Mouse (Mus musculus) hindbrain, embryonic 12.5 days (tissue): ENCODE measurements around the gene Tmie. TPM values are rescaled to one million over a fixed set of nuclear protein-coding genes. Genes with fewer than 3 reads are reported as not detected.

Experiments
- ATAC-seq: fragments of 200-750 bp; cut with Nextera tagmentation; 2 replicates; pipeline ENCODE4 v1.8.0; 2017; ENCODE audit warnings: moderate TSS enrichment; ENCODE audit not compliant: low FRiP score
- H3K27ac ChIP-seq: fragments of 300-500 bp; sonication (generic); 2 replicates; pipeline ENCODE4 v1.5.1; 2016; ENCODE audit warnings: mild to moderate bottlenecking
- H3K27me3 ChIP-seq: fragments of 300-500 bp; sonication (generic); 2 replicates; pipeline ENCODE4 v1.6.1; 2016; ENCODE audit warnings: mild to moderate bottlenecking
- H3K36me3 ChIP-seq: fragments of 300-500 bp; sonication (generic); 2 replicates; pipeline ENCODE4 v1.6.1; 2016; ENCODE audit warnings: mild to moderate bottlenecking
- H3K4me1 ChIP-seq: fragments of 300-500 bp; sonication (generic); 2 replicates; pipeline ENCODE4 v1.6.1; 2016
- H3K4me2 ChIP-seq: fragments of 300-500 bp; sonication (generic); replicated peaks from 2 replicates; pipeline ENCODE4 v1.6.1; 2016; ENCODE audit warnings: mild to moderate bottlenecking
- H3K4me3 ChIP-seq: fragments of 300-500 bp; sonication (generic); 2 replicates; pipeline ENCODE4 v1.5.1; 2016; ENCODE audit warnings: mild to moderate bottlenecking
- H3K9ac ChIP-seq: fragments of 300-500 bp; sonication (generic); 2 replicates; pipeline ENCODE4 v1.6.1; 2016; ENCODE audit warnings: mild to moderate bottlenecking, moderate library complexity
- H3K9me3 ChIP-seq: fragments of 300-500 bp; sonication (generic); replicated peaks from 2 replicates; pipeline ENCODE4 v1.6.1; 2016; ENCODE audit warnings: mild to moderate bottlenecking
- WGBS: fragments of 180-500 bp; shearing (Covaris S2); methylation state at CpG from one replicate; pipeline ENCODE4 v1.1.7; 2016; 5-methylcytosine and 5-hydroxymethylcytosine counted together
- polyA plus RNA-seq: library from polyadenylated mRNA; unstranded; fragments of >200 nt; fragmentation: Nextera tagmentation; extraction: Ambion mirVana; gene quantifications from 2 replicates; pipeline ENCODE4 v1.2.1, GENCODE M21; 2016

Tmie gene
- polyA plus RNA-seq, 1 experiment from 2014 or later, result 1.2 TPM

DNA sequence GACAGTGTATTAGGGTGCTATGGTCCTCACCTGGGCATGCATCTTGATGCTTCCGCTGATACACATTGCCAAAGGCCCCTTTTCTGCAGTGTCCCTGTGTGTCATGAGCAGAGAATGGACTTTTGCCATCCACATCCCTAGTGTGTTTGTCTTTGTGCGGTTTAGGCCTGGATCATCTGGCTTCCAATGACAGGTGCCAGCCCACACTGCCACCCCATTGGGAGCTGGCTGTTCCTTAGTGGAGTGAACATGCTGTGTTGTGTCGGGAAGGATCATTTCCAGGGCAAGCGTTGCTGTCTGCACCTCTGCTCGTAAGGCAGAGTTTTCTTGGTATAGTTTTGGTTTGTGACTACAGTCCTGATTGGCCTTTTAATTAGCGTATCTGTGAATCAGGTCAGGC is 21.3 kb upstream of the Tmie start:
- no peak overlapping the region for H3K9ac ChIP-seq
- no peak overlapping the region for H3K27ac ChIP-seq
- H3K4me3 ChIP-seq, result no peak overlapping the region
- no peaks in the 10 kb centered on the region for H3K36me3 ChIP-seq
- 87% methylated on average over 6 of the region's 6 CpGs for WGBS
- H3K4me2 ChIP-seq, result no peak overlapping the region
- peaks cover 7% of the 10 kb centered on the region; the same call in 1 of the 2 replicates for H3K27me3 ChIP-seq
- no peak for ATAC-seq
- peaks cover 5% of the 10 kb centered on the region; the same call in 1 of the 2 replicates for H3K4me1 ChIP-seq
- no peaks in the 10 kb centered on the region for H3K9me3 ChIP-seq

DNA sequence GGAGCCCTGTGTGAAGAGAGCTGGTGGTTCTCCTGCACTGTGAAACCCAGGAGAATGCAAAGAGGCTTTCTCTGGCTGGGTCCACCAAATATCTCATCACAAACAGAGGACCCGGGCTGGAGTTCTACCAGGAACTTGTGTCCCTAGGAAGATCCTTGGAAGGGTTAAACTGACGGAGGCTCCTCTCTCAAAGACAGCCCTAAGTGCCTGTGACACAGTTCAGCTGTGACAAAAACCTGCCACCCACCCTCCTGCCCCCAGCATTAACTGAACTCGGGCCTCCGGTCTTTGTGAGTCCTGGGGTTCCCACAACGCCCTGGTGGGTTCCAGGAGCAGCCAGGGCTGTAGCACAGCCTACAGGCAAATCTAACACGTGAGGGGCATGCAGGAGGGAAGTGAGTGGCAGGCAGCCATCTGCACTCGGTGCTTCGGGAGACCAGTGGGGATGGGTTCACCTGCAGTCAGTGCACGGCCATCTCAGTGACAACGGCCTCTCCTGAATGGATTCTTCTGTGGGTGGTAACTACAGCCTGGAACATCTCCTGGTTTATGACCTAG is 19.6 kb upstream of the Tmie start:
- Histone ChIP-seq H3K4me3 (no peak overlapping the region), H3K36me3 (no peaks in the 10 kb centered on the region), H3K4me2 (no peak overlapping the region), H3K27ac (no peak overlapping the region), H3K27me3 (peaks cover 10% of the 10 kb centered on the region), H3K4me1 (peaks cover 13% of the 10 kb centered on the region; the same call in 1 of the 2 replicates), H3K9ac (no peak overlapping the region), H3K9me3 (no peaks in the 10 kb centered on the region)
- no peak for ATAC-seq
- 59% methylated on average over 10 of the region's 10 CpGs for WGBS

DNA sequence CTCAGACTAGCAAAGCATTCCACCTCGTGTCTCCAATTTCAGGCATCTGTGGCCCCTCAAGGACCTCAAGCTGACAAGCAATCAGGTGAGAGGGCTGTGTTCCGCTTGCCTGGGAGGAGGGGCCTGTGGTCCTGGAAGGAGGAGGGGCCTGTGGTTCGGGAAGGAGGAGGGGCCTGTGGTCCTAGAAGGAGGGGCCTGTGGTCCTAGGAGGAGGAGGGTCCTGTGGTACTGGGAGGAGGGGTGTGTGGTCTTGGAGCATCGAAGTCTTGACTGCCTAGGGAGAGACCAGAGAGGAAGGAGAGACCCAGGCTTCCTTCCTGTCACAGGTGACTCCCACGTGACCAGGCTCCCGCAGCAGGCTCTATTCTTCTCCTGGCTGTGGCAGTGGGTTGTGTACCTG is 16.7 kb upstream of the Tmie start:
- no peak overlapping the region for H3K27ac ChIP-seq
- WGBS, result 14% methylated on average over 6 of the region's 6 CpGs

DNA sequence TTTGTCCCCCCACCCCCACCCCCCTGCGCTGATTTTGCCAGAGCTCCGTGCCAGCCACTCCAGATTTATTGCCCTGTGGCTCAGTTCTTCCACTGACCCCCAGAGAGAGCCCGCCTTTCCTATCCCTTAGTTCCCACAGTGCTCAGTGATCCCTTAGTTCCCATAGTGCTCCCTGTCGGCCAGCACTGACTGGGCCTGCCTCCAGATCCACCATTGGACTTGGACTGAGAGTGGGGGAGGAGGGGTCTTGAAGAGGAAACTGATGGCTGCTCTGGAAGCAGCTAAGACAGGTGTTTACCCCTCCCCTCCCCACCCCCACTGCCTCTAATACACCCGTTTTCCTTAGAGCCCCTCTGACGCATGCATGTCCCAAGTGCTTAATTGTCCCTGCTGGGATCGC is 16.1 kb upstream of the Tmie start:
- ATAC-seq, result no peak

More for the DNA sequence above, 16.7 kb upstream of the Tmie start:
- Histone ChIP-seq H3K9me3 (no peaks in the 10 kb centered on the region), H3K4me1 (peaks cover 13% of the 10 kb centered on the region; the same call in 1 of the 2 replicates), H3K4me2 (peak overlapping the region; percentile 23), H3K9ac (no peak overlapping the region), H3K4me3 (no peak overlapping the region), H3K36me3 (no peaks in the 10 kb centered on the region), H3K27me3 (peaks cover 19% of the 10 kb centered on the region)
- no peak for ATAC-seq

DNA sequence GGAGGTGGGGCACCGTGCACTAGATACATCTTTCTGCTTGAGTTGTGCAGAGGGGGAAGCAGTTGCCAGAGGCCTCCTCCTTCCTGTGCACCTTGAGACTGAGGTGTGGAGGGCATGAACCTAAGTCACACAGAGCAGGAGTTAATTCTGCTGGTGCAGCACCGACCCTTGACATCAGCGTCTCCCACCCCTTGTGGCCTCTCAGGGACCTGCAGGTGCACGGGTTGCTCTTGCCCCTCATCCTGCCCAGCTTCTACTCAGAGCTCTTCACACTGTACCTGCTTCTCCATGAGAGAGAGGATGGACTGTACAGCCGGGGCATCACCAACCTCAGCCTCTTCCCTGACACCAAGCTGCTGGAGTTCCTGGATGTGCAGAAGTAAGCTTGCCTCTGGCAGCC is 15.6 kb upstream of the Tmie start:
- peaks cover 13% of the 10 kb centered on the region; the same call in 1 of the 2 replicates for H3K4me1 ChIP-seq
- H3K9ac ChIP-seq, result no peak overlapping the region
- no peak overlapping the region for H3K4me2 ChIP-seq
- H3K36me3 ChIP-seq, result no peaks in the 10 kb centered on the region
- H3K4me3 ChIP-seq, result no peak overlapping the region
- no peaks in the 10 kb centered on the region for H3K9me3 ChIP-seq
- 56% methylated on average over 5 of the region's 5 CpGs for WGBS
- ATAC-seq, result no peak
- peaks cover 24% of the 10 kb centered on the region for H3K27me3 ChIP-seq
- no peak overlapping the region for H3K27ac ChIP-seq

More for the DNA sequence above, 16.1 kb upstream of the Tmie start:
- H3K4me2 ChIP-seq, result peak overlapping the region; percentile 23
- H3K4me3 ChIP-seq, result no peak overlapping the region
- WGBS, result 14% methylated on average over 7 of the region's 7 CpGs
- no peak overlapping the region for H3K27ac ChIP-seq
- H3K36me3 ChIP-seq, result no peaks in the 10 kb centered on the region
- peaks cover 13% of the 10 kb centered on the region; the same call in 1 of the 2 replicates for H3K4me1 ChIP-seq
- no peaks in the 10 kb centered on the region for H3K9me3 ChIP-seq
- peaks cover 19% of the 10 kb centered on the region for H3K27me3 ChIP-seq
- no peak overlapping the region for H3K9ac ChIP-seq

DNA sequence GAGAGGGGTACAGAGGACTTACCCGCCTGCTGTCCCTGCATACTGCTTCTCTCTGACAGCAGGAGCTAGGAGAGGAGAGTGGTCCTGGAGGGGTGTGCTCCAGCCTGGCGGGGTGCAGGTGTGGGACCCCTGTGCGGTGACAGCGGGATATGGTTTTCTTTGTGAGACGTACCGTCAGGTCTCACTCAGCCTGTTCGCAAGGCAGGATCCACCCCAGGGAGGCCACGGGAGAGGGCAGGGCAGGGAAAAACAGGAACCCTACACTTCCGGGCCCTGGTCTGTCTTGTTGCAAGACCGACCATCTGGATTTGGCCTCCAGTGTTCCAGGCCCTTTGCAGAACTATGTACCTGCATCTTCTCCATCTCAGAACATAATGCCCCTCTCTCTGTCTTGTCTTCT is 13.5 kb upstream of the Tmie start:
- Histone ChIP-seq H3K9ac (no peak overlapping the region), H3K9me3 (no peaks in the 10 kb centered on the region; the same call in 1 of the 2 replicates), H3K4me1 (peaks cover 13% of the 10 kb centered on the region; the same call in 1 of the 2 replicates), H3K4me3 (no peak overlapping the region), H3K36me3 (no peaks in the 10 kb centered on the region), H3K4me2 (no peak overlapping the region), H3K27ac (no peak overlapping the region), H3K27me3 (peaks cover 26% of the 10 kb centered on the region)
- WGBS, result 68% methylated on average over 10 of the region's 10 CpGs
- ATAC-seq, result no peak

DNA sequence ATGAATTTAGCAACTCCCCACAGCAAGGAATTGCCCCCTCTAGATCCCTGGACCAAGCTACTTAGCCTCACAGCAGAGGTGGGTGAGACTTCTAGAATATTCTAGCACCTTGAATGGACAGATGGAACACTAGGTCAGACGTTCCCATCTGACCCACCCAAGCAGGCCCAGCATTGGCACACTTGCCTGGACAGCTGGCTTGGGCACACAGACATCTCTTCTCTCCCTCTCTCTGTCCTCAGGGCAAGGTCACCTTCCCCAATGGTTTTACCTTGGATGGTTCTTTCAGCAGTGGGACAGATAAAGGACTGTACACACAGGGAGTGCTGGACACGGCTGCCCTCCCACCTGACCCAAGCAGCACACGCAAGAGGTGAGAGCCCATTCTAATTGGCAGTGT is 12.6 kb upstream of the Tmie start:
- WGBS, result 92% methylated on average over 3 of the region's 3 CpGs

DNA sequence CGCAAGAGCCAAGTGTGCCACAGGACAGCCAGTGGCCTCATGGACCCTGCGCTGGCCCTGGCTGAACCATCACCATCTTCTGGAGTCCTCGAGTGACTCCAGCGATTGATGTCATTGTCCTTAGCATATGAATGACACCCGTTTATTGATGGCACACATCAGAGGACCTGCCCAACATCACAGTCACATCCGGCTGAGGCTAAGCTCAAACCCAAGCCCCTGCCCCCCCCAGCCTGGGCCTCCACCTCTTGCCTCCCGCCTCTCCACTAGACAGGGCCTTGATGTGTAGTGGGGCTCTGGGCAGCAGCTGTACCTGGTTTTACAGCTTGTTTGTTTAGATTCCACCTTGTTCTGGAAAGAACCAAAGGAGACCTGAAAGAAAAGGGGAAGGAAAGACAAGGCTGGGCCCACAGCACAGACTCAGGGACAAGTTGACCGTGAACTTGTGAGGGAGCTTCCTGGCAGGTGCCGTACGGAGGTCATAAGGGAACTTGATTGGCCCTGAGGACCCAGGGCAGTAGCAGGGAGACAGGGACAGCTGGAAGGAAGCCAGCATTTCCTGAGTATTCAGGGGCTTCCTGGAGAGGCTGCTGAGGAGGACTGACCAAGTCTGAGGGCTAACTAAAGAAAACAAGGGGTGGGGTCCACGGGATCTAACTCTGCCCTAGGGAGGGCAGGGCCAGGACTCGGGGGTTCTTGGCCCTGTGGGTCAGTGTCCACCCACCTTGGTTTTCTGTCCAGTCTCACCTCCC is 11.3 kb upstream of the Tmie start:
- Histone ChIP-seq H3K9me3 (no peaks in the 10 kb centered on the region; the same call in 1 of the 2 replicates), H3K36me3 (no peaks in the 10 kb centered on the region), H3K27me3 (peaks cover 19% of the 10 kb centered on the region), H3K9ac (no peak overlapping the region), H3K4me2 (no peak overlapping the region), H3K4me3 (no peak overlapping the region), H3K27ac (no peak overlapping the region), H3K4me1 (peaks cover 8% of the 10 kb centered on the region; the same call in 1 of the 2 replicates)
- no peak for ATAC-seq
- WGBS, result 74% methylated on average over 12 of the region's 12 CpGs

More for the DNA sequence above, 12.6 kb upstream of the Tmie start:
- ATAC-seq, result no peak
- peaks cover 22% of the 10 kb centered on the region for H3K27me3 ChIP-seq
- no peaks in the 10 kb centered on the region; the same call in 1 of the 2 replicates for H3K9me3 ChIP-seq
- no peak overlapping the region for H3K4me2 ChIP-seq
- H3K4me3 ChIP-seq, result no peak overlapping the region
- H3K4me1 ChIP-seq, result peaks cover 13% of the 10 kb centered on the region; the same call in 1 of the 2 replicates
- H3K36me3 ChIP-seq, result no peaks in the 10 kb centered on the region
- no peak overlapping the region for H3K27ac ChIP-seq
- no peak overlapping the region for H3K9ac ChIP-seq

DNA sequence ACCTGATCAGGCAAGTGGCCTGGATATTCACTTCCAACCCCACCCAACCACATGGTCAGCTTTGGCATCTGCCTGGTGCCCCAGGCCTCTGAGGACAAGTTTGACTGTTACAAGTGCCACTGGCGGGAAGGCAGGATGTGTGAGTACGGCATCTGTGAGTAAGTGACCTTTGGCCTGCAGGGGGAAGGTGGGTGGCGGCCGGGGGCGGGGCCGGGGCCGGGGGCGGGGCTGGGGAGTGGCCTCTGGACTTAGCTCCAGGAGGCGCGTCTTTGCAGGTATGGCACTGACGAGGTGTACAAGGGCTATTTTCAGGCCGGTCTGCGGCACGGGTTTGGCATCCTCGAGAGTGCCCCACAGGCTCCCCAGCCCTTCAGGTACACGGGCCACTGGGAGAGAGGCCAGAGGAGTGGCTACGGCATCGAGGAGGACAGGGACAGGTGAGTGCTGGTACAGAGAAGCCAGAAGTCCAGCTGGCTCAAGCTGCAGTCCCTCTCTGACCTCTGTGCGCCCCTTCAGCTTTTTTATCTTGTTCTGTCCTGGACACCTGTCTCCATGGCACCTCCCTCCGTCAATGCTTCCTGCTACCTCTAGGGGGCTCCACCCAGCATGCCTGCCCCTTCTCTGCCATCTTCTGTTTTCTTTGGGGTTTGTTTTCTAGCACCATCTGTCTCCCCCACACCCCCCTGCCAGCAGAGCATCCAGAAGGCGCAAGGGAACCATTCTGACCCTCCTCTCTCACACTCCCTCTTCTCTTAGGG is 10.3 kb upstream of the Tmie start:
- Histone ChIP-seq H3K36me3 (no peaks in the 10 kb centered on the region), H3K9me3 (no peaks in the 10 kb centered on the region; the same call in 1 of the 2 replicates), H3K4me3 (no peak overlapping the region), H3K4me2 (no peak overlapping the region), H3K27me3 (peaks cover 19% of the 10 kb centered on the region), H3K27ac (no peak overlapping the region), H3K4me1 (no peaks in the 10 kb centered on the region), H3K9ac (no peak overlapping the region)
- ATAC-seq, result no peak
- WGBS, result 16% methylated on average over 21 of the region's 21 CpGs

DNA sequence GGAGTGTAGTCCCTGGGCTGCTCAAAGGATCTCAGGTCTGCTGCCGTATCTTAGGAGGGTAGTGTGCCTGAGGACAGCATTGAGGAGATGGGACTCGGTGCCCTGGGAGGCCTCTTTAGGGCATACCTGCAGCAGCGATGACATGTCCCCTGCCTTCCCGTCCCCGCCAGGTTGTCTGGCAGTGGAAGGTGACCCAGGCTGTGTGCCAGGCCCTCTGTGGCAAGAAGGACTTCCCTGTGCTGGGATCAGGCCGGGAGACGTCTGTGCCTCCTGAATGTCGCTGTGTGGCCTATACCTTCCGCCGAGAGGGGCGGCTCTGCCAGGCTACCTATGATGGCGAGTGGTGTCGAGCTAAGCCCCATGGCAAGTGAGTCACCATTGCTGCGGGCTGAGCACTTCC is 9.0 kb upstream of the Tmie start:
- peaks cover 10% of the 10 kb centered on the region for H3K27me3 ChIP-seq
- no peak overlapping the region for H3K9ac ChIP-seq
- no peak for ATAC-seq
- H3K4me2 ChIP-seq, result no peak overlapping the region
- no peaks in the 10 kb centered on the region for H3K36me3 ChIP-seq
- no peak overlapping the region for H3K27ac ChIP-seq
- WGBS, result 92% methylated on average over 14 of the region's 14 CpGs
- no peaks in the 10 kb centered on the region; the same call in 1 of the 2 replicates for H3K9me3 ChIP-seq
- no peak overlapping the region for H3K4me3 ChIP-seq
- H3K4me1 ChIP-seq, result no peaks in the 10 kb centered on the region

DNA sequence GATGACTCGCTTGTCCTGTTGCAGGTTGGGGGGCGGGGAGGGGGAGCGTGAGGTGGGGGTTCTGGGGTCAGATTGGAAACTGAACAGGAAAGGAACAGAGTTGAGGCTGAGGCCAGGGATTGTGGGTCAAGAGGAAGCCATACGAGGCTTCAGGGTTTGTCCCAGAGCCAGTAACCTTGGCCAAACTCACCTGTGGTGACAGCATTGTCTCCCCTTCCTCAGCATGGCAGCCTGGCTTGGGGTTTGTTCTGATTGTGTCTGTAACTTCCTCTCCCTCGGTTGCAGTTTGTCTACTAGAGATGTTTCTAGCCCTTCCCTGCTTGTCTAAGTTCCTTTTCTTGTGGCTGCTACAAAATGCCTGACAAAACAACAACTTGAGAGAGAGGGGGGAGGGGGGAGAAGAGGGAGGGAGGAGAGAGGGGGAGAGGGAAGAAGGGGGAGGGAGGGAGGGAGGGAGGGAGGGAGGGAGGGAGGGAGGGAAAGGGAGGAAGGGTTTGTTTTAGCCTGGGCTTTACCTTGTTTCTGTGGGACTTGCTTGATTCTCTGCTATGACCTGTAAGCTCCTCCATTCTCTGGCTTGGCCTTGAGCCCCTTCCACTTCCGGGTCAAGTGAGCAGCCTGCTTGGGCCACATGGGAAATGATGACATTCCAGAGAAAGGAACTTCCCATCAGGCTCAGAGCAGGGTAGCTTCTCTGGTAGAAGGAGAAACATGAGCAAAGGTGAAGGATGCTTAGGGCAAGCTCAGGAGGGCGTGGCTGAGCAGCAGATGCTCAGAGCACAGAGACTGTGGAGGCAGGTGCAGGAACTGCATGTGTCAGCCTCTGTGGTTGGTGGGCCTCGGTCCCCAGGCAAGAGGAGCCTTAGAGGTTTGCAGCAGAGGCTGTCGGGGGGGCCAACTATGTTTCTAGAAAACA is 7.7 kb upstream of the Tmie start:
- 67% methylated on average over 9 of the region's 9 CpGs for WGBS
- ATAC-seq, result no peak
- H3K4me2 ChIP-seq, result no peak overlapping the region

More for the DNA sequence above, 7.7 kb upstream of the Tmie start:
- Histone ChIP-seq H3K27me3 (peaks cover 10% of the 10 kb centered on the region), H3K9ac (no peak overlapping the region), H3K4me1 (no peaks in the 10 kb centered on the region), H3K36me3 (no peaks in the 10 kb centered on the region), H3K27ac (no peak overlapping the region), H3K4me3 (no peak overlapping the region), H3K9me3 (no peaks in the 10 kb centered on the region; the same call in 1 of the 2 replicates)
